Comparison of ENCODE assay signal across 10 mouse cellular contexts in the genomic region with DNA sequence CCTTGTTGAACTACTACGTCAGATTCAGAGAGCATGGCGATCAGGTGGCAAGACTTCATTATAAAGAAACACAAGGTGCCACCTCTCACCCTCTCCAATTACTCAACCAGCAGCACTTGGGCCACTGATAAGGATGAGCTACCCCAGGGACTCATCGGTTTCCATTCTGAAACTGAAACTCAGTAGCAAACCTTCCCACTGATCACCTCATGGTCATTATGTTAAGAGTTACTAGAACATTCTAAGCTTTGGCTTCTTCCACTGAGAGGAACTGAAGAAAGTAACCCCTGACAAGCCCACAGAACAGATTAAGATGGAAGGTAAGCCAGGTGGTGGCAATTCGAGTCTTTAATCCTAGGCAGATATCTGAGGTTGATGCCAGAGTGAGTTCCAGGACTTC. TPM values are rescaled to one million over a fixed set of nuclear protein-coding genes. Genes with fewer than 3 reads are reported as not detected.
DNase-seq lines count a peak whose midpoint lies in the region; ATAC-seq and TF ChIP-seq lines count a peak whose summit lies in the region.
"Had no signal": no experiment of that assay in that cellular context is flagged by ENCODE, and none has a peak within 500 bp of the region (broad histone marks: within the 10 kb centered on the region; RNA-seq: fewer than 3 reads in every experiment).

No protein-coding gene starts in this region.

- no peak for ATAC-seq in intestine, embryonic 15.5 days
- ATAC-seq in neural tube, embryonic 12.5 days (ENCODE audit: low FRiP score, low read depth): no peak

- 85% methylated on average over 4 of the region's 4 CpGs for WGBS in intestine, embryonic 15.5 days
- WGBS in neural tube, embryonic 12.5 days: 95% methylated on average over 4 of the region's 4 CpGs

- H3K4me2 ChIP-seq in intestine, embryonic 15.5 days (replicated peaks): peak overlapping the region; percentile 80
- H3K4me2 ChIP-seq in neural tube, embryonic 12.5 days (replicated peaks): peak overlapping the region; percentile 91

- H3K27ac ChIP-seq in layer of hippocampus, adult 2 months: no peak overlapping the region
- H3K27ac ChIP-seq in embryonic fibroblast, embryonic 13.5 days (ENCODE audit: insufficient read depth, low read length): no peak overlapping the region
- no peak overlapping the region for H3K27ac ChIP-seq in intestine, embryonic 15.5 days
- no peak overlapping the region for H3K27ac ChIP-seq in neural tube, embryonic 12.5 days

- no peaks in the 10 kb centered on the region for H3K36me3 ChIP-seq in intestine, embryonic 15.5 days
- H3K36me3 ChIP-seq in neural tube, embryonic 12.5 days: peaks cover 3% of the 10 kb centered on the region; the same call in 1 of the 2 replicates

- peak overlapping the region; percentile 99; the same call in 1 of the 2 replicates for H3K4me3 ChIP-seq in layer of hippocampus, adult 2 months
- H3K4me3 ChIP-seq in embryonic fibroblast, embryonic 13.5 days (ENCODE audit: insufficient read depth, low read length): peak overlapping the region; percentile 72
- peak overlapping the region; percentile 65 for H3K4me3 ChIP-seq in intestine, embryonic 15.5 days (replicated peaks)
- H3K4me3 ChIP-seq in neural tube, embryonic 12.5 days: no peak overlapping the region

- DNase-seq in layer of hippocampus, adult 2 months (ENCODE audit: low spot score in 2 of 2): no peak
- no peak for DNase-seq in layer of hippocampus, postnatal 14 days (ENCODE audit: low spot score in 2 of 2)
- no peak for DNase-seq in B cell, adult 2 months
- no peak for DNase-seq in kidney, adult 8-10 months
- no peak for DNase-seq in frontal cortex, postnatal 25 days (ENCODE audit: low spot score in 2 of 2)
- DNase-seq: kidney, postnatal 14 days had no signal

- TF ChIP-seq CTCF in layer of hippocampus, adult 2 months (conservative IDR thresholded peaks at IDR 0.05): no peak
- TF ChIP-seq CTCF in embryonic fibroblast, embryonic 13.5 days (IDR thresholded peaks at IDR 0.05; ENCODE audit: borderline replicate concordance, insufficient read depth, low read length): no peak

- H3K4me1 ChIP-seq in embryonic fibroblast, embryonic 13.5 days (ENCODE audit: control insufficient read depth, insufficient read depth, low read length): peaks cover 8% of the 10 kb centered on the region; the same call in 1 of the 2 replicates
- H3K4me1 ChIP-seq in intestine, embryonic 15.5 days (replicated peaks): peaks cover 7% of the 10 kb centered on the region
- peaks cover 13% of the 10 kb centered on the region for H3K4me1 ChIP-seq in neural tube, embryonic 12.5 days

- no peak overlapping the region for H3K9ac ChIP-seq in intestine, embryonic 15.5 days
- no peak overlapping the region for H3K9ac ChIP-seq in neural tube, embryonic 12.5 days

- no peaks in the 10 kb centered on the region for H3K27me3 ChIP-seq in intestine, embryonic 15.5 days (replicated peaks)
- H3K27me3 ChIP-seq in neural tube, embryonic 12.5 days (replicated peaks): no peaks in the 10 kb centered on the region

- no peaks in the 10 kb centered on the region for H3K9me3 ChIP-seq in intestine, embryonic 15.5 days
- H3K9me3 ChIP-seq in neural tube, embryonic 12.5 days: no peaks in the 10 kb centered on the region

- no peak for TF ChIP-seq POLR2A in embryonic fibroblast, embryonic 13.5 days (IDR thresholded peaks at IDR 0.05; ENCODE audit: low read depth, low read length)

RNA-seq across cellular contexts. Expression of gene A730071L15Rik, which starts 1.4 kb away (rescaled TPM):
- under 1 TPM in 1 of 2 experiments, not detected in 1; 0.31 TPM for total RNA-seq in layer of hippocampus, adult 2 months (2021)
- total RNA-seq in layer of hippocampus, postnatal 14 days (2021): under 1 TPM; 0.28 to 0.31 TPM
- 0.30 TPM in 1 of 2 replicates, not detected in the other for polyA plus RNA-seq in embryonic fibroblast, embryonic 13.5 days (2011; ENCODE audit: insufficient read length, low read depth, missing spikeins)
- polyA plus RNA-seq in intestine, embryonic 15.5 days (2015; fragmentation: Nextera tagmentation; extraction: Ambion mirVana): 0.38 and 0.44 TPM in 2 replicates
- 0.34 and 0.79 TPM in 2 replicates for polyA plus RNA-seq in neural tube, embryonic 12.5 days (2016; fragmentation: Nextera tagmentation; extraction: Ambion mirVana)

RNA-seq across cellular contexts. Expression of gene Nudcd3, which starts 1.8 kb away (rescaled TPM):
- 100 to 1,000 TPM; 117 to 118 TPM for total RNA-seq in layer of hippocampus, adult 2 months (2021)
- 100 to 1,000 TPM; 116 to 122 TPM for total RNA-seq in layer of hippocampus, postnatal 14 days (2021)
- 37.9 and 40.5 TPM in 2 replicates for polyA plus RNA-seq in embryonic fibroblast, embryonic 13.5 days (2011; ENCODE audit: insufficient read length, low read depth, missing spikeins)
- 34.7 and 36.6 TPM in 2 replicates for polyA plus RNA-seq in intestine, embryonic 15.5 days (2015; fragmentation: Nextera tagmentation; extraction: Ambion mirVana)
- 56.4 and 58.8 TPM in 2 replicates for polyA plus RNA-seq in neural tube, embryonic 12.5 days (2016; fragmentation: Nextera tagmentation; extraction: Ambion mirVana)

RNA-seq across cellular contexts. Expression of gene Npc1l1, which starts 31.5 kb away (rescaled TPM):
- total RNA-seq in layer of hippocampus, adult 2 months (2021): under 1 TPM; 0.27 to 0.51 TPM
- under 1 TPM; 0.23 to 0.24 TPM for total RNA-seq in layer of hippocampus, postnatal 14 days (2021)
- polyA plus RNA-seq in embryonic fibroblast, embryonic 13.5 days (2011; ENCODE audit: insufficient read length, low read depth, missing spikeins): not detected in 2 replicates
- 10.3 and 13.8 TPM in 2 replicates for polyA plus RNA-seq in intestine, embryonic 15.5 days (2015; fragmentation: Nextera tagmentation; extraction: Ambion mirVana)
- not detected in 2 replicates for polyA plus RNA-seq in neural tube, embryonic 12.5 days (2016; fragmentation: Nextera tagmentation; extraction: Ambion mirVana)
- total RNA-seq: neutrophil, adult 5-6 weeks had no signal

Comparison
In these comparisons a context has a peak if more than half of its experiments do, and no peak if none do; other contexts are left out.
1. RNA of gene Npc1l1, which starts 31.5 kb away (polyA plus RNA-seq): 10.3 to 13.8 TPM in intestine, embryonic 15.5 days; not detected in neural tube, embryonic 12.5 days and not detected in embryonic fibroblast, embryonic 13.5 days; every median in the first group is over 10 times any median in the second.